Mouse (Mus musculus) 416B (cell line): Measurements from ENCODE around the gene Myo1h.

ENCODE experiments used
- DNase-seq: peaks from one replicate; pipeline ENCODE4 v3.0.0; 2011; ENCODE audit warnings: low read depth

Myo1h gene

DNA sequence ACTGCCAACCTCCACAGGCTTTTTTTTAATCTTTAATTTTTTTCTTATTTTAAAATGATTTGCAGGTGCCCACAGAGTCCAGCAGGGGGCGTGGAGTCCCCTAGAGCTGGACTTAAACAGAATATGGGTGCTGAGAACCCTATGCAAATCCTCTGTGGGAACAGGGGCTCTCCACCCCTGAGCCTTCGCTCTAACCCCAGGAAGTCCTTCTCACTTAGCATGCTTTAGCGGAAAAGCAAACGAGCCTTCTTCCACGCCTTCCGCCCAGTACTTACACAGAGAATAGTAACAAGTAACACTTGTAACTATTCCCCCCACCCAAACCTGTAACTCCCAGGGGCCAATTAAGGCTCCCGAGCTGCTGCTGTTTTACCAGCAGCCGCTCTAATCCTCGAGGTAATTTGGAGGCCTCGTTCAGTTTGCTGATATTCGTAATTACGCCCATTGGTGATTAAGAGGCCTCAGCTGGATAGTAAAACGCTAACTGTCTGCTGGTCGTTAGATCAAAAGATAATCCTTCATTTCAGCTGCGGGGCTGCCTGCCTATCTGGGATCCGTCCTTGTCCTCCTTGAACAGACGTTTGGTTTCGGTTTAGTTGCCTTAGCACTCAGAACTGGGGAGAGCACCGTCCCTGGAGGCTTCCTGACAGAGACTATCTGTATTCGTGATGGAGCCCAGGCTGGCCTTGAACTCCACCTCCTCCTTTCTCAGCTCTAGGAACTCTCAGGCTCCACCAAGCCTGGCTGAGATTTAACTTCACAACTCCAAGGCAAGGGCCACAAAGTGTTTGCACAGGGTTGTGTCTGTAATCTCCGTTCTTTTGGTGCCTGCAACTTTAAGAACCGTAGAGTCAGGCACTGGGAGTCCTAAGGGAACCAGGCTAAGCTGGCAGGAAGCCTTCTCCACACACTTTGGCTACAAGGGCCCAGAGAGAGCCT lies 8.0 kb downstream of the Myo1h start:
- DNase-seq: peak; percentile 55

DNA sequence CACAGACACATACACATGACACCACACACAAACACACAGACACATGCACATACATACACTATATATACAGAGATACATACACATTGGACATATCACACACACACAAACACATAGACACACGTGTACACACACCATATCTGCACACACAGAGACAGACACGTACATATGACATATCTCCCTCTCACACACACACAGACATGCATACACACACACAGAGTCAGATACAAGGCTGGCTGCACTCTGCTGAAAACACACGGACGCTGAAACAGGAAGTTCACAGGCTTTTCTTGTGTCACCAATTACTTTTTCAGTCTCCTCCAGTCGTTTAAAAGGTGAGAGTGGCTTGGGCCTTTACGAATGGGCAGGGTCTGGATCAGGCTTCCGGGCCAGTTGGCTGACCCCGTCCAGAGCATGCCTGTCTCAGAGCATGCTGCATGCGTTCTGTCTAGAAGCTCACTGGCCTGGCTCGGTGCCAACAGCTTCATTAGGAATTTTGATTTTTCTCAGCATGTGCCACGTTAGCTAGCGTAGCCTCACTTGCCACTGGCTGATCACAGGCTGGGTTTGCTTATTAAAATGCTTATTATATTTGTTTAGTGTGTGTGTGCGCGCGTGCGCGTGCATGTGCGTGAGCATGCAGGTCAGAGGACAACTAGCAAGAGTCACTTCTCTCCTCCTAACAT lies 9.4 kb downstream of the Myo1h start:
- DNase-seq: no peak

DNA sequence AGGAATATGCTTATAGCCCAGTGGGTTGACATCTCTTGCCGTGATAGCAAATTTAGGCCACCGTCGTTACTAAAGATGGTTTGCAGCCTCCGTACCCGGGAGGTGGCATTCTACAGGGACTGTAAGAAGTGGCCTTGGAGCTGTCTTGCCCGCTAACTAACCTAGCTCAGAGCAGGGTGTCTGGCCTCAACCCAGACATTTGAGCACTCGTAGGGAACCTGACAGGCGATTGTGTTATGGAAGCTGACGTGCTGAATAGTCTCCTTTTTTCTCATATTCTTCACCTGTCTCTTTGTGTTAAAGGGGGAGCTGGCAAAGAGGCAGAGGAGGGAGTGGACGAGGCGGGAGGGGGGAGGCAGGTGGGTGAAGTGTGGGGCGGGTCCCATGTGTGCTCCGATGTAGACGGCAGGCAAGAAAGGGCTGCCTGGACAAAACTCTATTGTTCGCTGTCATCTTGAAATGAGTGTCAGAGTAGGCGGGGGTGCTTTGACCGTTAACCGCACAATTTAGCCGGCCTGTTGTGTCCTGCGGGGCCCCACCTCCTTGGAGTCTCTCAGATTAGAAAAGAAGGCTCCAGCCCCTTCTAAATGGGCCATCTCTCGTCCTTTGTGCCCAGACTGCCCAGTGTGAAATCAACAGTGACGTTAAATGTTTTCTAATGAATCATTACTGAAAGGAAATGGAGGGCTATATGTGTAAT lies 10.3 kb downstream of the Myo1h start:
- no peak for DNase-seq

DNA sequence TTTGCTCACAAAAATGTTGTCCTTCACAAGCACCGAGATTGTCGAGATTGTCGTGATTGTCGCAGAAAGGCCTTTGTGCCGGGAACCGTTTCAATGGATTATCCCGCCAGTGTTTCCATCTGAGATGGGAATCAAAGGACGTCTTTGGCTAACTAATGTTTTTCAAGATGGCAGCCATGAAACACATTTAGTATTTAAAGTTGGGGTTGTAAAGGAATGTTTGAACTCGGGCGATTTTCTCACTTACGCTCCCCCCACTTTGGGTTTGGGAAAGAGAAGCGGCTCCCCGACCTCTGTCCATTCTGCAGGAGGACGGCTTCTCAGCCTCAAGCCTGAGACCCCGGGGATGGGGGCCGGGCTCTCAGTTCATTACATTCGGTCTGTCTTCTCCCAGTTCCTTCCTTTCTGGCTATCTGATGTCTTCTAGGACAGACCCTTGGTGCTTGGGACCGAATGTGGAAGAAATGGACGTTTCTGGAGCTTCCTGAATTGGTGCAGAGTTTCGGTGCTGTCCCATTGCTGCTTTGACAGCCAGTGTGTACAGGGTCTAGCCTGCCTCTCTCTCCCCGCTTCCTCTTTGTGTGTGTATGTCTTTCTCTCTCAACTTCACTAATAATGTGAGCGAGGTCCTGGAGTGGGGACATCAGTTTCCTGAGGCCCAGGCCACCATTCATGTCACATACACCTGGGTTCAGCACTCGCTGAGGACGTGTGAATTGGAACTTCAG lies 11.1 kb downstream of the Myo1h start:
- no peak for DNase-seq

DNA sequence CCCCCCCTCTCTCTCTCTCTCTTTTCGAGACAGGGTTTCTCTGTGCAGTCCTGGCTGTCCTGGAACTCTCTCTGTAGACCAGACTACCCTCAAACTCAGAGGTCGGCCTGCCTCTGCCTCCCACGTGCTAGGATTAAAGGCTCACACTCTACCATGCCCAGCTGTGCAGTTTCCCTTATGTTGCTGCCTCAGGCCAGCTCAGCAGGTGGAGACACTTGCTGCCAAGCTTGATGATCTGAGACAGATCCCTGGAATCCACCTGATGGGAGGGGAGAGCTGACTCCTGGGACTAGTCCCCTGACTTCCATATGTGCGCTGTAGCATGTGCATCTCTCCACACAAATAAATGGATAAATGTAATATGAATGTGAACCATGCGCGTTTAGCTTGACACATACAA lies 14.2 kb downstream of the Myo1h start:
- DNase-seq: no peak

DNA sequence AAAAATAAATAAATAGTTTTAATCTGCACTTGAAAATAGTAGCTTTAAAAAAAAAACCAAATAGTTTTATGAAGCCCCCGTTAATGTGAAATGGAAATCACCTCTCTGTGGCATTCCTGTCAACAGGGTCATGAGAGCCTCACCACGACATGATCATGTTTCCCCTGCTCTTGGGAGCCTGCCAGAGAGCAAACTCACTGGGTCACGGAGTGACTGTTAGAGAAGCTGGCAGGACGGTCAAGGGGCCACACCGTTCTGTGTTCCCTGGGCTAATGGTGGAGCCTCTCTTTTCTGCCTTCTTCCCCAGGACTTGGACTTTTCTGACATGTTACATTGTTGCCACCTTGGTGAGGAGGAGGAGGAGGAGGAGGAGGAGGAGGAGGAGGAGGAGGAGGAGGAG lies 17.5 kb downstream of the Myo1h start:
- DNase-seq: peak; percentile 32

DNA sequence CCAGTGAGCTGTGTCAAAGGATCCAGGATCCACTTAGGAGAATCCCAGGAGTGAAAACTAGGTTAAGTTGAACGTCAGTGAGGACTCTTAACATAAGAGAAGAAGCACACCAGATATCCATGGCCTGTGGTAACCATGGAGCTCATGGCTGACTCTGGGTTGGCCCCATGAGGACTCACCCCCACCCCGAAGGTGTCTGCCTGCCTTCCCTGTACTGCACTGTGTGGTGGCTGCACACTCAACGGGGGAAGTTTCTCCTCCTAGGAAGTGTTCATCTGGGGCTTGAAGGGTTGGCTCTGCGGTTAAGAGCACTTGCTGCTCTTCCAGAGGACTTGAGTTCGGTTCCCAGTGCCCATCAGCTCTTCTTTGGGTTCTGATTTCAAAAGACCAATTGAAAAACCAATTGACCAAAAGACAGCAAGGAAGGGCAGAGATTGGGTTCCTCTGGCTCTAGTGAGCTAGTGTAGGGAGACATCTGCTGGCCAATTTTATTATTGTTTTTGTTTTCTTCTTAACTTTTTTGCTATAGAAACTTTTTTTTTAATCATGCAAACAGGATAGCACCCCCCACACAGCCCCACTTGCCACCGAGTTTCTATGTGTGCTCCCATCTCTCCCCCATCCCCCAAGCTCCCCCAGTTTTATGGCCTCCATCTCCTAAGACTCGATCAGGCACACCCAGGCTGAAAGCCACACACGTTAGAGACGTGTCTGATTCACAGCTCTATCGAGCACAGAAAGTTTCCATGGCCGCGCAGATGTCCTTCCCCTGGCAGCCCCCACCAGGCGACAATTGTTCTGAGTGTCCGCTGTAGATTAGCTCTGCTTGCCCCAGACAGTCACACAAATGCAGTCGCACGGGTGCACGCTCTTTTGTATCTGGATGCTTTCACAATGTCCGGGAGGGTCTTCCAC lies 20.1 kb downstream of the Myo1h start:
- peak; percentile 77 for DNase-seq

DNA sequence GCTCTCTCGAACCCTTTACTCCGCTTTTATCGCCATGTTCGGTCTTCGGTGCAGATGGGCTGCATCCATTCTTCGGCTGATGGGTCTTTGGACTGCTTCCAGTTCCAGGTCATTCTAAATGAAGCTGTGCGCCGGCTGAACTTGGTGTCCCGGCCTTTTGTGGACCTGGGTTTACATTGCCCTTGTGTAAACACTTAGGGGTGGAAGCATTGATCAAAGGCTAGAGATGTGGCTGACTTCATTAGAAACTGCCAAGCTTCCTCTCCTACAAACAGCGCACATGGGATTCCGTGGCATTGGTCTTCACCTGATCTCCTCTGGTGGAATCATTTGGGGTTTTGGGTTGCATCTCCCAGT lies 20.7 kb downstream of the Myo1h start:
- no peak for DNase-seq

DNA sequence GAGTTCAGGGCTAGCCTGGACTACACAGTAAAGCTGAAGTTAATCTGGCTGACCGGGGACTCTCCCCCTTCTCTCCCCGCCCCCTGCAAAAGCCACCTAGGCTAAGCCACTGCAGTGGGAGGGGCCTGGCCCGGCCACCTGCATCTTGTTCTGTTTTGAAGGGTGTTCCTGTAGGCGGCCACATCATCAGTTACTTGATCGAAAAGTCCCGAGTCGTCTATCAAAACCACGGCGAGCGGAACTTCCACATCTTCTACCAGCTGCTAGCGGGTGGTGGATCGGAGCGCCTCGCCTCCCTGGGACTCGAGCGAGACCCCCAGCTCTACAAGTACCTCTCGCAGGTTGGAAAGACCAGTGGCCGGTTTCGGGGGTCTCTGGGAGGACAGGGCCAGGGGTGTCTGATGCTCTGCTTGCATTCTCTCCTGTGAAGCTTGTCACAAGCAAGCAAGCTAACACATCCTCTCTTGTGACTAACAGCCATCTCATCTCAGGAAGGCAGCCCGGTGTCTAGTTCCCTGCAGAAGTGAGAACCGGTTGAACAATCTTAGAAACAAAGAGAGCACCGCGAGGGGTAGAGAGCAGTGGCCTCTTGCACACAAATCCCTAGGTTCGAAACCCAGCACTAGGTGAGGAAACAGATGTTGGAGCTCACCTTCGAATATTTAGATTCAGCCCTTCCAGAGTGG lies 34.3 kb downstream of the Myo1h start:
- DNase-seq: peak; percentile 26

DNA sequence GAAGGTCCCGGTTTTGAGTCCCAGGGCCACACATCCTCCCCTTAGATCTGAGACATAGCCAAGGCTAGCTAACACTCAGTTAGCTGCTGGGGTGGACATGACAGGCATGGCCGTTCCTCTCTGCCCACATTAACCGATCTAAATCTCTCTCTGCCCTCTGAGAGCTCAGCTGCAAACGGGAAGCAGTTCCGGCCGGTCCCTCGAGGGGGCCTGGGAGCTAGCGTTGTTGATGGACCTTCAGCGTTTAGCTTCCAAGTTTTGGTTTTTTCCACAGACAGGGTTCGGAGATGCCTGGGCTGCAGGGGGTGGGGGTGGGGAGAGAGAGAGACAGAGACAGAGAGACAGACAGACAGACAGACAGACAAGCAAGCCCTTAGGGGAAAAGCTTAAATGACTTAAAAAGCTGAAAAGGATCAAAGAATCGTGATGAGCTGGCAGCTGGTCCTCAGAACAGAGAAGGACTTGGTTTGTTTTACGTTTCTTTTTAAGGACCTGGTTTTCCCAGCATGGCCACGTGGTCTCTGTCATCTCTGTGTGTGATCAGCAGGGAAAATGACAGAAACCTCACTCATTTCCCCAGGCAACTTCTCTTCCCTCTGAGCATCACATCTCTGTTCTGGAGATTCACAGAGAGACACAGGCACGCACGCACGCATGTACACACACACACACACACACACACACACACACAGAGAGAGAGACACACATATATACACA lies 35.0 kb downstream of the Myo1h start:
- peak; percentile 58 for DNase-seq

DNA sequence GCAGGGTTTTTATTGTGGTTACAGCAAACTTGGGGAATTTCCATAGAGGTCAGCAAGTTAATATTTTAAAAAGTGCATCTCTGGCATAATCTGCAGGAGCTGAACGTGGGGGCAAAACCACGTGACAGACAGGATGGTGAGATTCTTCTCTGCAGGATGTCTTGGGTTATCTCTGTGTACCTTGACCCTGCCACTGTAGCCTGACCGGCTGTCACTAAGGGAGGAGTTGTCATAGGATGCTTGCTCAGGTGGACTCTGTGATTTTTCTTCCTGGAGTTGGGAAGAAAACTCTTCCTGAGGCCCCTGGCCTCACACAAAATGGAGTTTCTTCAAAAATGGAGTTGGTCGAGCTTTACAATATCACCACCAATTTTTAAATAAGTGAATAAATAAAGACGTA lies 54.0 kb downstream of the Myo1h start:
- no peak for DNase-seq

DNA sequence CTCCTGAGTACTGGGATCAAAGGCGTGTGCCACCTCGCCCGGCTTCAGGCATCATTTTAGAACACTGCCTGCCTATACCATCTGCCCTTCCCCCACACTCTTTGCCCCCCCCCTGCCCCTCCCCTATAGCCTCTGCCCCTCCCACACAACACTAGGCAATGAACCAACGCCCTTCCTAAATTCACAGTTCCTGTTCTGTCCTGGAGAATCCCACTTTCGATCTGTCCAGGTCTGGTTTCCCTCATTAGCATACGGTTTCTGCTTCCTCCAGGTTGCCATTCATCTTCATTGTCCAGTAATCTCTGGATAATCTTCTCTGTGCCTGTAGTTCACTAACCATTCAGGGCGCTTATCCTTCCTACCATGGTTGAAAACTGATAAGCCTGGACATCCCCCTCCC lies 54.6 kb downstream of the Myo1h start:
- no peak for DNase-seq

DNA sequence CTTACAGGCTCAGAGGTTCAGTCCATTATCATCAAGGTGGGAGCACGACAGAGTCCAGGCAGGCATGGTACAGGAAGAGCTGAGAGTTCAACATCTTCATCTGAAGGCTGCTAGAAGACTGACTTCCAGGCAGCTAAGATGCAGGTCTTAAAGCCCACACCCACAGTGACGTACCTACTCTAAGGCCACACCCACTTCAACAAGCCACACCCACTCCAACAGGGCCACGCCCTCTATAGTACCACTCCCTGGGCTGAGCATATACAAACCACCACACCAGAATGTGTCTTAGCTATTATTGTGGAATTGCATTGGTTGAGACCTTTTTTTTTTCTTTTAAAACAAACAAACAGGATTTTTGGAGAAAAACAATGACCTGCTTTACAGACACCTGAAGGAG lies 56.6 kb downstream of the Myo1h start:
- DNase-seq: peak; percentile 62

DNA sequence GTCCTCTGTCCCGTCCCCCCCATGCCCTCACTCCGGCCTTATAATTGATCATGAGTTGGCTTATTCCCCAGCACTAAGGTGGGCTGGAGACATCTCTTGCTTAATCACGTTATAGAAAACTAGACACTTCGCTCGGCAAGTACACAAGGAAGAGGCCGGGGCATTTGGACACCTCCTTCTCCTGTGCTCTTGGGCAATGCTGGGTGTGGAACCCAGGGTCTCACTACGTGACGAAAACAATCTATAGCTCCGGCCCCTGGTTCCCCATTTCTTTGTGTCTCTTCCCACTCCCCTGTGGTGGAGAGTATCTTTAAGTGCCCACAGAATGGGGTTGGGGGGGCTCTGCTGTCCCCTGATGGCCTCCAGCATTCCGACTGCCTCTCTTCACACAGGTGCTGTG lies 58.0 kb downstream of the Myo1h start:
- no peak for DNase-seq

DNA sequence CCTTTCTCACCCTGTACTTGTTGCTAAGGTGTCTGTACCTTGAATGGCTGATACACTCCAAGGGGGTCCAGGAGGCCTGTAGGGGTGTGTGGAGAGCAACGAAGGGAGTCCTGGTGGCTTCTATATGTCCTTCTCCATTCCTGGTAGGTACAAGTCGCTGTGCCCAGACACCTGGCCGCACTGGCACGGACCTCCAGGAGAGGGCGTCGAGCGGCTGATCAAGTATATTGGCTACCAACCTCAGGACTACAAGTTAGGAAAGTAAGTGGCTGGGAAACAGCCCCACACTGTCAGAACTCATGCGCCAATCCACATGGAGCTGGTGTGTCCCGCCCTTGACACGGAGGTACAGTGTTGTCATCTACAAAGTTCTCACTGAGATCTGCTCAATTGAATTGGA lies 62.5 kb downstream of the Myo1h start:
- peak; percentile 46 for DNase-seq

DNA sequence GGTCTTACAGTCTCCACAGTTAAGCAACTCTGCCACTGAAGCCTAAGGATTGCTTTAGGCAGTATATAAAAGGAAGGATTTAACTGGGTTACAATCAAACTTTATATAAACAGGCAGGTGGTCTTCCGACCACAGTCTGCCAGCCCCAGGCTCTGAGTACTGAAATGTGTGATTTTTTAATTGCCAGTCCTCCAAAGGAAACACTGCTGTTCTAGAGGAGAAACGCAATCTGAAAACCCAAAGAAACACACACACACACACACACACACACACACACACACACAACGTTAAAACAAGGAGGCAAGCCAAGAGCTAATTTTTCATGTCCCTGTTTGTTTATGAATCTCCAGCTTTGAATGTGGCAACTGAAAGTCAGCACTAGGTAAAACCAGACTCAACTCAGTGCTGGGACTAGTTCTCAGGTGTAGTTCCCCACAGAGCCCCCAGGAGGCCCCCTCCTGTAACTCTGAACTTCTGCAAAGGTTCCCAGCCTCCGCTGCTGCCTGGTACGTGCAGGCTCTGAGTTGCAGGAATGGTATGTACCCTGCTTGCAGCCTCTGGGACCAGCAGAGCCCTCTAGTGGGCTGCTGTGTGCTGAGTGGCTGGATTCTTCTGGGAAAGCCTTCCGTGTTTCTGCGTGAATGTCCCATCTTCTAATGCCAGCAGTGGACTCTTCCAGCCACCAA lies 67.4 kb downstream of the Myo1h start:
- peak; percentile 94 for DNase-seq

DNA sequence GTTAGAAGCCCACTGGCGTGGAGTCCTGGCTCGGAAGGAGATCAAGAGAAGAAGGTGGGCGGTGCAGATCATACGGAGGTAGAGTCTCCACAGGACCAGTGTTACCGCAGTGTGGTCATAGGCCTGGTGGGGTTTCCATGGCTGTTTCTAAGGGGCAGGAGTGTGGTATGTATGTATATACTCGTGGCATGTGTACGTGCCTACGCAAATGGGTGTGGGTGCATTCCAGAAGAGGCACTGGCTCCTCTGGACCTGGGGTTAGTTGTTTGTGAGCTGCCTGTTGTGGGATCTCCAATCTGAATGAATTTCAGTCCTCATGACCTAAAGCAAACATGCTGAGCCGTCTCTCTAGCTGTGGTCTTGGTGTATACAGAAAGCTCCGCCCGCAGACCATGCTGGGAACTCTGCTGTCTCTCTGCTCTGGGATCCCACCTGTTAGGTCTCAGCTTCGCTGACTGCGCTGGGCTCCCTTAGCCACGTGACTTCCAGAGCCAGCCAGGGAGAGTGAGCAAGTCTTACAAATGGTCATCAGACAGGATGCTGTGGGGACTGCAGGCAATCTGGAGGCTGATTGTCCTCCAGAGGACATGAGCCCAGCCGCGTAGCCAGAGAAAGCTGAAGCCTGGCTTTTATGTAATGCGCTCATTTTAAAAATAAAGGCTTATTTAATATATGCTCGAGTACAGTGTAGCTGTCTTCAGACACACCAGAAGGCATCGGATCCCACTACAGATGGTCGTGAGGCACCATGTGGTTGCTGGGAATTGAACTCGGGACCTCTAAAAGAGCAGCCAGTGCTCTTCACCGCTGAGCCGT lies 68.2 kb downstream of the Myo1h start:
- peak; percentile 56 for DNase-seq

DNA sequence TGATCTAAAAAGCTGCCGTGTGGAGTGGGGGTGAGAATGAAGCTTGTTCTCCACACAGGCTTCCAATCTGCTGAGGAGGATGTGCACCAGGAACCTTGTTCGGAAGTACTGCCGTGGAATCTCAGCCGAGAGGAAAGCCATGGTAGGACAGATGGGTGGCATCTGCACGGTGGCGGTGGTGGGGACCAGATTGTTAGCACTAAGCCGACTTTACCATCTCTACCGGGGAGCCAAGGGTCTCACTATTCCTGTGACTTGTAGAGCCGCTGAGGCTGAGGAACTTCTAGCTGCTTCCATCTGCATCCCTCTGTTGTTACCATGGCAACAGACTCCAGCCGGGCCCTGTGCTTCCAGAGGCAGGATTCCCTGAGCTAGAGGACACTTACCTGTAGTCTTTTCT lies 69.9 kb downstream of the Myo1h start:
- DNase-seq: no peak
